Mouse (Mus musculus) limb, embryonic 11.5 days (tissue): ENCODE measurements at regions not wholly inside any gene's neighbourhood (a gene's known extent, or its start where the extent isn't known, plus 50 kb on each side); places are given as distances from the start of the nearest gene placed in this dataset.
A peak's percentile ranks its signal among the peaks of the same experiment; 100 is the strongest.

Source experiments
- ATAC-seq: fragments of 200-750 bp; cut with Nextera tagmentation; 2 replicates; pipeline ENCODE4 v1.8.0; 2017; ENCODE audit warnings: low read depth; ENCODE audit not compliant: insufficient number of reproducible peaks, low FRiP score, low TSS enrichment
- DNase-seq: peaks from one replicate; pipeline ENCODE4 v3.0.0-alpha.2; 2015; ENCODE audit warnings: low spot score
- H3K27ac ChIP-seq: fragments of 300-500 bp; sonication (generic); replicated peaks from 2 replicates; pipeline ENCODE4 v1.5.1; 2014; ENCODE audit warnings: low read depth, mild to moderate bottlenecking, low read length
- H3K27me3 ChIP-seq: fragments of 300-500 bp; sonication (generic); 2 replicates; pipeline ENCODE4 v1.6.1; 2014; ENCODE audit warnings: mild to moderate bottlenecking, low read length, mixed read lengths; ENCODE audit not compliant: control insufficient read depth, insufficient read depth
- H3K36me3 ChIP-seq: fragments of 300-500 bp; sonication (generic); 2 replicates; pipeline ENCODE4 v1.6.1; 2014; ENCODE audit warnings: mild to moderate bottlenecking, low read length, moderate library complexity, mixed read lengths; ENCODE audit not compliant: control insufficient read depth, insufficient read depth
- H3K4me1 ChIP-seq: fragments of 300-500 bp; sonication (generic); 2 replicates; pipeline ENCODE4 v1.6.1; 2014; ENCODE audit warnings: low read length, mixed read lengths; ENCODE audit not compliant: control insufficient read depth, insufficient read depth
- H3K4me2 ChIP-seq: fragments of 300-500 bp; sonication (generic); 2 replicates; pipeline ENCODE4 v1.6.1; 2014; ENCODE audit warnings: low read depth, mild to moderate bottlenecking, moderate library complexity; ENCODE audit not compliant: severe bottlenecking
- H3K4me3 ChIP-seq: fragments of 300-500 bp; sonication (generic); 2 replicates; pipeline ENCODE4 v1.5.1; 2014; ENCODE audit warnings: low read depth, low read length
- H3K9ac ChIP-seq: fragments of 300-500 bp; sonication (generic); 2 replicates; pipeline ENCODE4 v1.6.1; 2014; ENCODE audit warnings: mild to moderate bottlenecking, low read length
- H3K9me3 ChIP-seq: fragments of 300-500 bp; sonication (generic); 2 replicates; pipeline ENCODE4 v1.6.1; 2016; ENCODE audit warnings: low read length; ENCODE audit not compliant: control insufficient read depth
- WGBS: fragments of 180-500 bp; shearing (Covaris S2); extraction: QIAGEN DNeasy Blood & Tissue Kit; methylation state at CpG from one replicate; pipeline ENCODE4 v1.1.7; 2014; 5-methylcytosine and 5-hydroxymethylcytosine counted together

DNA sequence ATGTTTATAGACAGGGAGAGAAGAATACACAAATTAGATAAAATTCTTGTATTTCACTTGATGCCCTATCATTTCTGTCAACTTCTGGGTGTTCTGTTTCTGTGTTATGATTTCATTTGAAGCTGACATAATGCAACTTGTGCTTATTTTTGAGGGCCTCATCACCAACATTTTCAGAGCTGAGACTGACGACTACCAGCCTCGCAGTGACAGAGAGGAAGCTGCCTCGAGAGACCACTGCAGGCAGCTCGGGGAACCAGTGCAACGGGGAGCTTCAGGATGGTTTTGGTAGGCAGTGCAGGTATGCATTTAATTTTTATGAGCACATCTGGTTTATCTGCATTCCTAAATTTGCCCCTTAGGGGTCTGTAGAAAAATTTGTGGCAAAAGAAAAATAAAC, 669.1 kb upstream of the Pou3f3 start:
- H3K9ac ChIP-seq, result no peak overlapping the region
- WGBS, result 26% methylated on average over 5 of the region's 5 CpGs
- H3K36me3 ChIP-seq, result no peaks in the 10 kb centered on the region
- no peak overlapping the region for H3K4me3 ChIP-seq
- ATAC-seq (no peak), DNase-seq (peak; percentile 26)
- H3K4me1 ChIP-seq, result 0 out of 2 replicates have a peak, but pooled peaks cover 3% of the 10 kb centered on the region
- H3K27me3 ChIP-seq, result no peaks in the 10 kb centered on the region
- no peak overlapping the region for H3K27ac ChIP-seq
- no peaks in the 10 kb centered on the region for H3K9me3 ChIP-seq
- H3K4me2 ChIP-seq, result no peak overlapping the region

DNA sequence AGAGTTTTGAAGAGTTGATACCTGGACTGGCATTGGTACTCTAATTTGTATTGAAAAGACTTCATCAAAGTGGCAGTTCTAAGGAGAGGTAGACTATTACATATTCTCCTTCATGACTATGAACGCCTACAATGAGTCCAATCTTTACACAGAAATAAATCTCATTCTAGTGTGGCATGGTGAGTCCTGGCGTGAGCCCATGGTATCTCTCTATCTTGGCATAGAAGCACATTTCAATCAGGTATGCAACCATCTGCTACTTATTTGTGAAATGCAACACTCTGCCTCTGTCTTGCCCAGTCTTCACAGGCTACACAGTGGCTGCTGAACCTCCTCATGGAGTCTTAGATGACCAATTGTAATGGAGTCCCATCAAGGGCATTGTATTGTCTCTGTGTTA, 661.8 kb upstream of the Pou3f3 start:
- Histone ChIP-seq H3K9ac (no peak overlapping the region), H3K4me1 (no peaks in the 10 kb centered on the region), H3K4me2 (no peak overlapping the region), H3K9me3 (no peaks in the 10 kb centered on the region), H3K27ac (no peak overlapping the region), H3K27me3 (no peaks in the 10 kb centered on the region), H3K4me3 (no peak overlapping the region), H3K36me3 (no peaks in the 10 kb centered on the region)
- 90% methylated on average over 2 of the region's 2 CpGs for WGBS
- ATAC-seq (no peak), DNase-seq (no peak)

DNA sequence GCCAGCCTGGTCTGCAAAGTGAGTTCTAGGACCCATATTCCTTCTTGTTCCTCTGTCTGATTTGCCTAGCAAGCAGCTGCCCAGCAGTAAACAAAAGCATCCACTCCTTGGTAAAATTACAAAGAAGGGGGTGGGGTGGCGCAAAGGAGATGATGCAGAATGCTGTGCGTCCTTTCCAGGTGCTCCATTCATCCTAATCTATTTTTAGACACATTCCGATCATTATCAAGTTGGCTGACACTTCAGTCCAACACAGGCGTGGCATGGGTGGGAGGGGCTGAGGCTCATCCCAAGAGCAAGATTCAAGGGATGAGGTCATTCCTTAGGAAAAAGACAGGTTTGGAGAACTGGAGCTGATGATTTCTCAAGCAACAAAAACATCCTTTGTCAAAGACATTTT, 660.2 kb upstream of the Pou3f3 start:
- 90% methylated on average over 4 of the region's 4 CpGs for WGBS
- H3K36me3 ChIP-seq, result no peaks in the 10 kb centered on the region
- no peak overlapping the region for H3K4me3 ChIP-seq

DNA sequence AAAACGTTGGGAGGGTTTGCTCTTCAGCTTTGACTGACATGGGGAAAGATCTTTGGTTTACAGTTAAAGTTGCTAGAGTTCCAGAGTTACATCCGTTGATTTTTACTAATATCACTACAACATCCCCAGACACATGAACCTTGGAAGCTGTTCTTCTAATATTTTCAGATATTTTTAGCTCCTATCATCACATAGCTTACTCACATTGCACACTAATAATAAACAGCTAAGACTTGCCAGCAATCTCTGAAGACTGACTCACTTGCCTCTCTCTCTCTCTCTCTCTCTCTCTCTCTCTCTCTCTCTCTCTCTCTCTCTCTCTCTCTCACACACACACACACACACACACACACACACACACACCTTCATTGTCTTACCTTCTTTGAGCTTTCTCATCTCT, 654.0 kb upstream of the Pou3f3 start:
- no peak for ATAC-seq
- WGBS, result 74% methylated on average over 2 of the region's 2 CpGs

More for the DNA sequence above, 660.2 kb upstream of the Pou3f3 start:
- DNase-seq, result no peak
- Histone ChIP-seq H3K9me3 (no peaks in the 10 kb centered on the region), H3K27ac (no peak overlapping the region), H3K27me3 (no peaks in the 10 kb centered on the region), H3K9ac (no peak overlapping the region), H3K4me2 (no peak overlapping the region), H3K4me1 (no peaks in the 10 kb centered on the region)
- ATAC-seq, result no peak

DNA sequence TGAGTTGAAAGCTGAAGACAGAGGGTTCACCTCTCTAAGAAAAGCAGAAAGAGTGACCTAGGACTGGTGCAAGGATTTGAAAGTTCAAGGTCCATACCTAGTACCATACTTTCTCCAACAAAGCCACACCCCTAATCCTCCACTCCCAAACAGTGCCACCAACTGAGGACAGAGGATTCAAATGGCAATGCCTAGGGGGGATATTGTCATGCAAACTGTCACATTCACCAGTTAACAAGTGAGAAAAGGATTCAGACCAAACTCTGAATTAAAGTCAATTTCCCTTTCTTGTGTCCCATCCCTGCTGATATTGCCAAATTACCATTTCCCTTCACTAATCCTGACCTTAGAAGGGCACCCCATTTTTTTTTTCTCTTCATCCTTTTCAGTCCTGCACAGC, 637.1 kb upstream of the Pou3f3 start:
- H3K9me3 ChIP-seq, result no peaks in the 10 kb centered on the region
- ATAC-seq, result no peak
- no peak overlapping the region for H3K27ac ChIP-seq
- no peak overlapping the region for H3K9ac ChIP-seq
- no peak overlapping the region for H3K4me3 ChIP-seq
- no peak overlapping the region for H3K4me2 ChIP-seq
- DNase-seq, result no peak
- H3K36me3 ChIP-seq, result no peaks in the 10 kb centered on the region
- H3K27me3 ChIP-seq, result no peaks in the 10 kb centered on the region
- no peaks in the 10 kb centered on the region for H3K4me1 ChIP-seq

More for the DNA sequence above, 654.0 kb upstream of the Pou3f3 start:
- Histone ChIP-seq H3K4me3 (no peak overlapping the region), H3K9ac (no peak overlapping the region), H3K36me3 (no peaks in the 10 kb centered on the region), H3K27me3 (no peaks in the 10 kb centered on the region), H3K4me1 (no peaks in the 10 kb centered on the region), H3K4me2 (no peak overlapping the region), H3K27ac (no peak overlapping the region), H3K9me3 (no peaks in the 10 kb centered on the region)
- DNase-seq, result no peak

DNA sequence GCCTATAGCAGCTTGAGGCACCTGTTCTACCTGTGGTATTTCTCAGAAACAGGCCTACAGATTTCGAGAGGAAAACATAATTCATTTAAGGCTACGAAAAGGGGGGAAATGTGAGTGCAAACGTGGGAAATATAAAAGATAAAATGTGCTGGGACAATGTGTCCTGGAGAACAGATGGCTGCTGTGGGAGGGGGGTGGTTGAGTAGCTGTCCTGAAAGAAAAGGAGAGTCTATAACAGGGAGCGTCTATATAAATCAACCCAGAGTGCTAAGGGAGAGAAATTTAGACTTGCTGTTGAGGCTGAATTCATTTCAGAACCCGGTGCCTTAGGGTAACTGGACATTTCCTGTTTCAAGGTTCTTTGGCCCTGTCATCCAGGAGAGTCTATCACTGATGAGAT, 625.5 kb upstream of the Pou3f3 start:
- Histone ChIP-seq H3K4me3 (no peak overlapping the region), H3K9me3 (no peaks in the 10 kb centered on the region), H3K27me3 (no peaks in the 10 kb centered on the region), H3K4me1 (no peaks in the 10 kb centered on the region), H3K4me2 (no peak overlapping the region), H3K27ac (no peak overlapping the region), H3K36me3 (no peaks in the 10 kb centered on the region), H3K9ac (no peak overlapping the region)
- 75% methylated on average over 5 of the region's 5 CpGs for WGBS
- ATAC-seq (no peak), DNase-seq (no peak)

DNA sequence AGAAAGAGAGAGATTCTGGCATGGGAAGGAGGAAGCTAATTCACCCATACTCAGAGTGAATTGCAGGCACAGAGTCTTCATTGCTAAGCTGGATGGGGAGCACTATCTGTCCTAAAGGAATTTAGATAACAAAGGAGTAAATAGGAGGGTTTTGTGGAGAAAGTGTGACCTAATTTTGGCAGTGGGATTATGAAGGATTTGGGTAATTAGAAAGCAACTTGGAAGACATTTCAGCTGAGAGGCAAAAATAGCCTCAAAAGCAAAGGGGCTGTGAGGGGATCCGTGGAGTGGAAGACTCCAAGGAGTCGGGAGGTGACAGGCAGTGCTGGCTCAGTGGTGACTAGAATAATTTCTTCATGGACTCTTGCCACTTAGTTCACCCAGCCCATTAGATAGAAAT, 599.5 kb upstream of the Pou3f3 start:
- H3K36me3 ChIP-seq, result no peaks in the 10 kb centered on the region
- H3K27ac ChIP-seq, result no peak overlapping the region
- 73% methylated on average over 2 of the region's 2 CpGs for WGBS
- no peak for ATAC-seq
- H3K9me3 ChIP-seq, result no peaks in the 10 kb centered on the region
- no peak overlapping the region for H3K9ac ChIP-seq
- no peak overlapping the region for H3K4me3 ChIP-seq
- no peaks in the 10 kb centered on the region for H3K4me1 ChIP-seq
- no peak overlapping the region for H3K4me2 ChIP-seq
- DNase-seq, result no peak
- no peaks in the 10 kb centered on the region for H3K27me3 ChIP-seq

DNA sequence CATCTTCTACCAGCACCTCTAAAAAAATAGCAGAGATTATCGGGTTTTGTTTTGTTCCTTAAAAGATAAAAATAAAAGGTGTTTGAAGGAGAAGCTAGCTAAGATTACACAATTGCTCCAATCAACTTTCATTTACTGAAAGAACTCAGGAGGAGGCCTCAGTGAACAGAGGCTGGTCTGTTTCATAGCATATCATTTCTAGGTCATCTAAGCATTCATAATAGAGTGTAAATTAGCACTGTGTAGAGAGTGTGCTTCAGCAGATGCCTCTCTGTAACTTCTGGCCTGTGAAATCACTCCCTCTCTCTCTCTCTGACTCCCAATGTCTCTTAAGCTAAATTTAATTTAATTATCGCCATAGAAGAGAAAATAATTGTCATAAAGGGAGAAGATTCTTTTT, 597.0 kb upstream of the Pou3f3 start:
- DNase-seq (no peak), ATAC-seq (no peak)
- Histone ChIP-seq H3K9ac (no peak overlapping the region), H3K4me3 (no peak overlapping the region), H3K9me3 (no peaks in the 10 kb centered on the region), H3K36me3 (no peaks in the 10 kb centered on the region), H3K4me1 (no peaks in the 10 kb centered on the region), H3K27ac (no peak overlapping the region), H3K27me3 (no peaks in the 10 kb centered on the region), H3K4me2 (no peak overlapping the region)
- WGBS, result 87% methylated on average over 2 of the region's 2 CpGs

DNA sequence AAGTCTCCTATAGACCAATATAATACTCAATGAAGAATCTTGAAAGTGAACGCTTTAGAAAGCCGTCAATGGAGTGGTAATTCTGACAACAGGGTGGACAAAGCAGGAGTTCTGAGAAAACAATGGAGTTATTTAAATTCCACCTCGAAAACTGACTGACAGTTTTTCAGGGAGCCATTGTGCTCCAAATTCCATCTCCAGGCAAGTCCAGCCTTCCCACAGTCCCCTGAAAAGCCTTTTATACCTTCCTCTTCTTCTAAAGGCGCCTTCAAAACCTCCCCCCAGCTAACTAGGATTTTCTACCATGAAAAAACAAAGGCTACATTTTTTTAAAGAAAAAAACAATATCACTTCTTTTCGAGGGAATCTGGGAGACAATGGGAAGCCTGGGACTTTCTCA, 588.0 kb upstream of the Pou3f3 start:
- no peaks in the 10 kb centered on the region for H3K4me1 ChIP-seq
- H3K27me3 ChIP-seq, result no peaks in the 10 kb centered on the region
- H3K36me3 ChIP-seq, result no peaks in the 10 kb centered on the region
- H3K4me2 ChIP-seq, result no peak overlapping the region
- DNase-seq (no peak), ATAC-seq (no peak)
- no peak overlapping the region for H3K4me3 ChIP-seq
- H3K27ac ChIP-seq, result no peak overlapping the region
- H3K9ac ChIP-seq, result no peak overlapping the region
- no peaks in the 10 kb centered on the region for H3K9me3 ChIP-seq
- 81% methylated on average over 5 of the region's 5 CpGs for WGBS
